Mouse (Mus musculus) kidney, postnatal 0 days (tissue): Measurements from ENCODE around the gene Vill. TPM values are rescaled to one million over a fixed set of nuclear protein-coding genes. Genes with fewer than 3 reads are reported as not detected.
A peak's percentile ranks its signal among the peaks of the same experiment; 100 is the strongest.

Experiments
- ATAC-seq: fragments of 200-750 bp; cut with Nextera tagmentation; replicated peaks from 2 replicates; pipeline ENCODE4 v1.8.0; 2017; ENCODE audit warnings: low read depth, moderate number of reproducible peaks, moderate TSS enrichment, moderate library complexity; ENCODE audit not compliant: low FRiP score
- DNase-seq: peaks from one replicate; pipeline ENCODE4 v3.0.0-alpha.2; 2016; ENCODE audit warnings: low spot score
- H3K27ac ChIP-seq: fragments of 300-500 bp; sonication (generic); 2 replicates; pipeline ENCODE4 v1.5.1; 2014; ENCODE audit warnings: mild to moderate bottlenecking
- H3K27me3 ChIP-seq: fragments of 300-500 bp; sonication (generic); 2 replicates; pipeline ENCODE4 v1.6.1; 2014; ENCODE audit warnings: low read length, mixed read lengths; ENCODE audit not compliant: insufficient read depth
- H3K36me3 ChIP-seq: fragments of 300-500 bp; sonication (generic); 2 replicates; pipeline ENCODE4 v1.6.1; 2014; ENCODE audit warnings: low read length, mixed read lengths; ENCODE audit not compliant: insufficient read depth
- H3K4me1 ChIP-seq: fragments of 300-500 bp; sonication (generic); replicated peaks from 2 replicates; pipeline ENCODE4 v1.6.1; 2014; ENCODE audit warnings: antibody characterized with exemption, low read length, mixed read lengths; ENCODE audit not compliant: insufficient read depth
- H3K4me2 ChIP-seq: fragments of 300-500 bp; sonication (generic); 2 replicates; pipeline ENCODE4 v1.6.1; 2014; ENCODE audit warnings: mild to moderate bottlenecking, low read length, moderate library complexity, mixed read lengths
- H3K4me3 ChIP-seq: fragments of 300-500 bp; sonication (generic); replicated peaks from 2 replicates; pipeline ENCODE4 v1.5.1; 2014; ENCODE audit warnings: low read depth, low read length
- H3K9ac ChIP-seq: fragments of 300-500 bp; sonication (generic); 2 replicates; pipeline ENCODE4 v1.6.1; 2014; ENCODE audit warnings: low read depth, low read length
- H3K9me3 ChIP-seq: fragments of 300-500 bp; sonication (generic); replicated peaks from 2 replicates; pipeline ENCODE4 v1.6.1; 2016; ENCODE audit warnings: low read length, inconsistent platforms, mixed read lengths
- CTCF ChIP-seq: IDR thresholded peaks from 2 replicates; pipeline ENCODE4 v1.5.1; 2016; ENCODE audit warnings: antibody characterized with exemption, low read depth, mild to moderate bottlenecking, moderate library complexity
- WGBS: fragments of 180-500 bp; shearing (Covaris S2); extraction: QIAGEN DNeasy Blood & Tissue Kit; methylation state at CpG from one replicate; pipeline ENCODE4 v1.1.7; 2014; 5-methylcytosine and 5-hydroxymethylcytosine counted together
- polyA plus RNA-seq: library from polyadenylated mRNA; unstranded; fragments of >200 nt; fragmentation: Nextera tagmentation; extraction: Ambion mirVana; gene quantifications from 2 replicates; pipeline ENCODE4 v1.2.1, GENCODE M21; 2015

The Vill gene
- polyA plus RNA-seq: 38.8 and 41.8 TPM in 2 replicates

DNA sequence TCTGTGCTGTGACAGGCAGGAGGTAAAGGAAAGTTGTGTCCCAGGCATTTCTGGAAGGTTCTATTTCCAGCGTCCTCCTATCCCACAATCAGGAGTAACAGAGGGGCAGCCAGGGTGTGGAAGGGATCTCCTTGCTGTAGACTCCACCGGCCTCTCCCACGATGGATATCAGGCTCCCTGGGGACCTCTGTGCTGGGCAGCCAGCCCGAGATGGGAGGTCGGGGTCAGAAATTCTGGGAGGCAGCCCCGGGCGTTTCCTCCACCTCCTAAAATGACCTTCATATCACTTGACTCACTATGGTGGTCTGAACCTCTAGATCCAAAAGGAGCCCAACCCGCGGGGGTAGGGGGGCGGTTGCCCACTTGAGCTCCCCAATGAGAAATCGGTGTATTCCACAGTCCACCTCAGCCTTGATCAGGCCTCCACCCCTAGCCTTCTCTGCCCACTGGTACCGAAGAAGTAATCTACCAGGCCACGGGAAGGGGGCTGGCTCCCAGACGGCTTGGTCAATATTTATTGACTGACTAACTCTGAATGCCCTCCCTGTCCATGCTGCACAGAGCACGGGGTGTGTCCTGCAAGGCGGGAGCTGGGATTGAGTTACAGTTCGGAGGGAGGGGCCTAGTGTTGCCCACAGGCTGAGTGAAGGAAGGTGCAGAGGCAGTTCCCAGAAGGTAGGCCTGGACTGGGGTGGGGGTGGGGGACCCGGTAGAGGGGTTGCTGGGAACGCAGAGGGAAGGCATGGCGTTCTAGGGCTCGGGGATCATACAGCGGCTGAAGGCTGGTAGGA, at the start of gene Vill:
Vill (plus strand) TSS at position 625 of the 791 bp plus-strand sequence.
- Histone ChIP-seq H3K9ac (peak within 1 kb of the TSS; percentile 71), H3K4me3 (peak within 1 kb of the TSS; percentile 39), H3K36me3 (no peaks in the 10 kb centered on the region), H3K27ac (peak within 1 kb of the TSS; percentile 58), H3K4me2 (peak within 1 kb of the TSS; percentile 79), H3K4me1 (peaks cover 20% of the 10 kb centered on the region), H3K9me3 (no peaks in the 10 kb centered on the region), H3K27me3 (no peaks in the 10 kb centered on the region)
- DNase-seq: peak; percentile 93
- peak; percentile 90 for ATAC-seq
- TF ChIP-seq CTCF: no peak
- 8% methylated on average over 22 of the region's 22 CpGs for WGBS

DNA sequence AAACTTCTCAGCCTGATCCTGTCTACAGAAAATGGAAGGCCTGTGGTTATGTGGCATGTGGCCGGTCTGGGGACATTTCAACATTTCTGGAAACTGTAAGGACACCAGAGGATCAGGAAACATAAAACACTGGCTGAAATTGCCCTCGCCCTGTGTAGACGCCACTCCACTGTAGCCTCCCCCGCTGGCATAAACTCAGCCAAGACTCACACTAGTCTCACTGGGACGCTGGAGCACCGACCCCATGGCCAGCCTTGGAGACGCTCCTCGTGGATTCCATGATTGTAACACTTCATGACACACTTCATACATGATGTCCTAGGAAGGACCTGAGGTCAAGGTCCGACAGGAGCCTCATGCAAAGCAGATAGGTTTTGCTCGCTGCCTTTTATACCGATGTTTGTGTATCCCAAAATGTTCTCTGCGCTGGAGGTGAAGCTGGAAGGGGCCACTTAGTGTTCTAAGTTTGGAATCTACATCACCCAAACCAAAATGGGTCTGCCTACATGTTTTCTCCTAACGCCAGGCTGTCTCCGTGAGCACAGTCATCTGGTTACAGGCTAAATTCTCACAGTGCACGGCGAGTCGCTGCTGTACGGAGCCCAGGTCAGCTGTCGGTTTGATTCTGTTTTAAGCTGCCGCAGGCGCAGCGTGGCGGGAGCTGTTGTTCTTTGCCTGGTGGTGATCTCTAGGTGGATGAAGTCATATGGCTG, 48.4 kb upstream of the Vill start:
- peak overlapping the region; percentile 15; the same call in 1 of the 2 replicates for H3K27ac ChIP-seq
- no peaks in the 10 kb centered on the region for H3K27me3 ChIP-seq
- H3K4me3 ChIP-seq: no peak overlapping the region
- H3K9me3 ChIP-seq: no peaks in the 10 kb centered on the region
- WGBS: 65% methylated on average over 23 of the region's 23 CpGs
- no peak for TF ChIP-seq CTCF
- no peak overlapping the region for H3K9ac ChIP-seq
- no peak; the same call in 1 of the 2 replicates for ATAC-seq
- no peak overlapping the region for H3K4me2 ChIP-seq
- no peak for DNase-seq
- peaks cover 40% of the 10 kb centered on the region for H3K4me1 ChIP-seq
- no peaks in the 10 kb centered on the region for H3K36me3 ChIP-seq

- H3K27me3 ChIP-seq: no peaks in the 10 kb centered on the region
- no peak for DNase-seq
- H3K4me2 ChIP-seq: no peak overlapping the region
- no peak for TF ChIP-seq CTCF
- H3K36me3 ChIP-seq: no peaks in the 10 kb centered on the region
- no peak overlapping the region for H3K4me3 ChIP-seq
- peak overlapping the region; percentile 15; the same call in 1 of the 2 replicates for H3K27ac ChIP-seq
- no peaks in the 10 kb centered on the region for H3K9me3 ChIP-seq
- 0 out of 2 replicates have a peak overlapping the region, but pooled peaks have one; percentile 10 for H3K9ac ChIP-seq
- no peak for ATAC-seq
- 67% methylated on average over 16 of the region's 16 CpGs for WGBS
- H3K4me1 ChIP-seq: peaks cover 40% of the 10 kb centered on the region
Observed at GRCm38 (mm10) chr9:119004703-119005076, 47.9 kb upstream of the Vill start.

DNA sequence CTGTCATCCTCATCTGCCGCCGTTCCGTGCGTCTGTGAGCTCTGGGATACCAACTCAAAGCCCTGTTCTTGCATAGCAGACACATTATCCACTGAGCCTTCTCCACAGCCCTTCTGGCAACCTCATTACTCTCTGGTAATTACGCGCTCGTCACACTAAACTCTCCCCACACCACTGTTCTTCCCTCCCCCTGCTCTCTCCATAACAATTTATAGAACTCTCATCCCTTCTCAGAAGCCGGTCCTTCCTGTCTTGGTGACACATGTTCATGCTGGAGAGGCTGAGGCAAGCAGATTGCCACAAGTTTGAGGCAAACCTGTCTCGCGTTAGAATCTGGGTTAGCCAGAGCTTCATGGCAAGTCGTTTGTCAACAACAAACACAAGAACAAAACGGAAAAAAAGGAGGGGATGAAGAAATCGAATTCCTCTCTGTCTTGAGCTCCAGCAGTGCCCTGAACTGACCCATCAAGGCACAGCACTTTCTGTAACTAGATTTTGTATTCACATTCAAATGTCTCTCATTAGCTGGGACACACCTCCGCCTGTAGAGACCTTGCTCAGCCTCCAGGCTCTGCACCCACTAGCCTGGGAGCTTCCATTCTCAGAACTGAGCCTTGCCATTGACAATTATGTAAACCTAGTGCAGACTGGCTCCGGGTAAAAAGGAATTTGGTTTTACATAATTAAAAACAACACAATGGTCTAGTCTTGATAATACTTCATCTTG, 47.1 kb upstream of the Vill start:
- no peaks in the 10 kb centered on the region for H3K9me3 ChIP-seq
- H3K4me2 ChIP-seq: no peak overlapping the region
- H3K27ac ChIP-seq: 0 out of 2 replicates have a peak overlapping the region, but pooled peaks have one; percentile 15
- no peaks in the 10 kb centered on the region for H3K36me3 ChIP-seq
- no peaks in the 10 kb centered on the region for H3K27me3 ChIP-seq
- 0 out of 2 replicates have a peak overlapping the region, but pooled peaks have one; percentile 10 for H3K9ac ChIP-seq
- TF ChIP-seq CTCF: no peak
- DNase-seq (no peak), ATAC-seq (no peak)
- H3K4me1 ChIP-seq: peaks cover 39% of the 10 kb centered on the region
- H3K4me3 ChIP-seq: no peak overlapping the region
- WGBS: 71% methylated on average over 15 of the region's 15 CpGs

- no peak overlapping the region for H3K9ac ChIP-seq
- no peak overlapping the region for H3K4me2 ChIP-seq
- H3K4me1 ChIP-seq: peaks cover 31% of the 10 kb centered on the region
- H3K36me3 ChIP-seq: 0 out of 2 replicates have a peak, but pooled peaks cover 4% of the 10 kb centered on the region
- TF ChIP-seq CTCF: no peak
- no peak overlapping the region for H3K27ac ChIP-seq
- DNase-seq (no peak), ATAC-seq (no peak)
- no peak overlapping the region for H3K4me3 ChIP-seq
- 69% methylated on average over 10 of the region's 10 CpGs for WGBS
- H3K9me3 ChIP-seq: no peaks in the 10 kb centered on the region
- no peaks in the 10 kb centered on the region for H3K27me3 ChIP-seq
Observed at GRCm38 (mm10) chr9:119007266-119007665, 45.3 kb upstream of the Vill start.

DNA sequence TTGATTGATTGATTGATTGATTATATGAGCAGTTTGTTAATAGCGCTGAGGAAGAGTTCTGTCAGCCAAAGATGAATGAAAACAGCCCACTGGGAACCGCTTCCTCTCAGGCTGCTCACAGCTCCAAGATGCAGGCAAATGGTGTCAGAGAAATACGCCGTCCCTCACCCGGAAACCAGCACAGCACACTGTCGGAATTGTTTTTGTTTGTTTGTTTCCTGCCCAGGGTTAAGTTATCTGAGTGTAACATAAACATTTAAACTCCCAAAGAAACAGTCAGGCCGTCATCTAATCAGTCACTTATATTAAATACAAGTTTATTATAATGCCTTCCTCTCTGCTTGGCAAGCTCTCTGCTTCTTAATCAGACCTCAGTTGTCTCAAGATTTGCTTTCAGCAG, 43.7 kb upstream of the Vill start:
- H3K27ac ChIP-seq: no peak overlapping the region
- H3K4me2 ChIP-seq: no peak overlapping the region
- no peak overlapping the region for H3K9ac ChIP-seq
- 52% methylated on average over 7 of the region's 7 CpGs for WGBS
- ATAC-seq (no peak), DNase-seq (no peak)
- no peak overlapping the region for H3K4me3 ChIP-seq
- H3K27me3 ChIP-seq: no peaks in the 10 kb centered on the region
- H3K4me1 ChIP-seq: peaks cover 20% of the 10 kb centered on the region
- peaks cover 16% of the 10 kb centered on the region; the same call in 1 of the 2 replicates for H3K36me3 ChIP-seq
- TF ChIP-seq CTCF: no peak
- H3K9me3 ChIP-seq: no peaks in the 10 kb centered on the region
